Mouse (Mus musculus) heart, adult 18-20 months (tissue): ENCODE data around the gene Aamp. TPM values are rescaled to one million over a fixed set of nuclear protein-coding genes. Genes with fewer than 3 reads are reported as not detected.
A peak's percentile ranks its signal among the peaks of the same experiment; 100 is the strongest.
"Not testable (repeated sequence)": the region's sequence is repeated elsewhere in the genome, so short reads cannot be mapped to it uniquely, and the experiment has no call there.

Experiments
- DNase-seq, 2 experiments: peaks; one replicate each; pipeline ENCODE4 v3.0.0; 2021 to 2022; ENCODE audit warnings: mixed read lengths in 1 of 2
- long read RNA-seq, 2 experiments: library from polyadenylated mRNA; stranded (forward); transcript quantifications; one replicate each; pipeline ENCODE4 v2.0.0; 2021
- total RNA-seq, 2 experiments: library from RNA; stranded (reverse); gene quantifications; 2 replicates each; pipeline ENCODE4 v1.2.3; 2021

Gene Aamp
- total RNA-seq: 100 to 1,000 TPM in 1 of 2 experiments, 10 to 100 TPM in 1; 99.8 to 102 TPM
- long read RNA-seq, experiment 1, transcript Aamp-202 (11 exons, 1,756 nt): minor isoform, 12 of 451 reads
- long read RNA-seq, experiment 1, transcript Aamp-201 (11 exons, 1,817 nt): major isoform, 210 of 451 reads
- long read RNA-seq, experiment 1, partial matches to known transcripts: 6 of 451 reads
- long read RNA-seq, experiment 1, other reads (novel, unspliced or antisense): 223 of 451 reads
- long read RNA-seq, experiment 2, transcript Aamp-202 (11 exons, 1,756 nt): minor isoform, 9 of 306 reads
- long read RNA-seq, experiment 2, transcript Aamp-201 (11 exons, 1,817 nt): major isoform, 86 of 306 reads
- long read RNA-seq, experiment 2, partial matches to known transcripts: 6 of 306 reads
- long read RNA-seq, experiment 2, other reads (novel, unspliced or antisense): 205 of 306 reads

- peak; percentile 100 for DNase-seq
Observed at GRCm38 (mm10) chr1:74284543-74285160, at the start of gene Aamp, which contains the start of gene Pnkd. Aamp (minus strand) TSS chr1:74284738. Pnkd (plus strand) TSS chr1:74284930.

- no peak for DNase-seq
Observed at GRCm38 (mm10) chr1:74332930-74333329, 48.4 kb upstream of the Aamp start.

GRCm38 (mm10) chr1:74332241-74332763 is 47.8 kb upstream of the Aamp start:
- DNase-seq: peak; percentile 95 to 97

GRCm38 (mm10) chr1:74331046-74331681 is 46.6 kb upstream of the Aamp start:
- DNase-seq: peak; percentile 57 to 75

- no peak for DNase-seq
Observed at GRCm38 (mm10) chr1:74329899-74330431, 45.4 kb upstream of the Aamp start.

GRCm38 (mm10) chr1:74326916-74327315 is 42.4 kb upstream of the Aamp start:
- DNase-seq: not testable (repeated sequence)

- no peak for DNase-seq
Observed at GRCm38 (mm10) chr1:74321396-74321795, 36.9 kb upstream of the Aamp start.

- no peak for DNase-seq
Observed at GRCm38 (mm10) chr1:74318711-74319110, 34.2 kb upstream of the Aamp start.

GRCm38 (mm10) chr1:74316114-74316827 is 31.7 kb upstream of the Aamp start:
- DNase-seq: no peak

GRCm38 (mm10) chr1:74314796-74315195 is 30.3 kb upstream of the Aamp start:
- no peak for DNase-seq

GRCm38 (mm10) chr1:74313049-74313692 is 28.6 kb upstream of the Aamp start:
- peak; percentile 83 to 86 for DNase-seq

GRCm38 (mm10) chr1:74309767-74310166 is 25.2 kb upstream of the Aamp start:
- DNase-seq: peak in 1 of 2 experiments; percentile 48

- DNase-seq: no peak
Observed at GRCm38 (mm10) chr1:74308001-74308964, 23.7 kb upstream of the Aamp start.

- no peak for DNase-seq
Observed at GRCm38 (mm10) chr1:74307146-74307545, 22.6 kb upstream of the Aamp start.

- no peak for DNase-seq
Observed at GRCm38 (mm10) chr1:74305522-74305921, 21.0 kb upstream of the Aamp start, which contains the start of gene Tmbim1. Tmbim1 (minus strand) TSS chr1:74305622.

- no peak for DNase-seq
Observed at GRCm38 (mm10) chr1:74304946-74305345, 20.4 kb upstream of the Aamp start.

GRCm38 (mm10) chr1:74304339-74304790 is 19.8 kb upstream of the Aamp start:
- no peak for DNase-seq

- DNase-seq: peak; percentile 90 to 92
Observed at GRCm38 (mm10) chr1:74303509-74304338, 19.2 kb upstream of the Aamp start.

GRCm38 (mm10) chr1:74302835-74303234 is 18.3 kb upstream of the Aamp start:
- peak in 1 of 2 experiments; percentile 52 for DNase-seq
